Mouse (Mus musculus): ENCODE data around the gene Ass1.
"Not testable (repeated sequence)": the region's sequence is repeated elsewhere in the genome, so short reads cannot be mapped to it uniquely, and the experiment has no call there.

Gene Ass1

GRCm38 (mm10) chr2:31538745-31539144, 68.7 kb downstream of the Ass1 start:
- no peak for DNase-seq

GRCm38 (mm10) chr2:31541581-31541980, 71.6 kb downstream of the Ass1 start:
- peak; percentile 41 for DNase-seq

GRCm38 (mm10) chr2:31547726-31548125, 77.7 kb downstream of the Ass1 start:
- DNase-seq, result no peak

- no peak for DNase-seq
Measured at GRCm38 (mm10) chr2:31550503-31550902, 80.5 kb downstream of the Ass1 start.

- DNase-seq, result not testable (repeated sequence)
Measured at GRCm38 (mm10) chr2:31551351-31551750, 81.3 kb downstream of the Ass1 start.

- DNase-seq, result no peak
Measured at GRCm38 (mm10) chr2:31551971-31552370, 82.0 kb downstream of the Ass1 start.

GRCm38 (mm10) chr2:31554619-31555018, 84.6 kb downstream of the Ass1 start:
- no peak for DNase-seq
